Mouse (Mus musculus): Measurements from ENCODE around the gene Ddn. TPM values are rescaled to one million over a fixed set of nuclear protein-coding genes. Genes with fewer than 3 reads are reported as not detected.
"Not testable (repeated sequence)": the region's sequence is repeated elsewhere in the genome, so short reads cannot be mapped to it uniquely, and the experiment has no call there.

Gene Ddn
- total RNA-seq, 1 experiment from 2014 or later = 0.09 TPM

- DNase-seq = no peak
Observed at GRCm38 (mm10) chr15:98831684-98832035, 22.4 kb upstream of the Ddn start.

DNA sequence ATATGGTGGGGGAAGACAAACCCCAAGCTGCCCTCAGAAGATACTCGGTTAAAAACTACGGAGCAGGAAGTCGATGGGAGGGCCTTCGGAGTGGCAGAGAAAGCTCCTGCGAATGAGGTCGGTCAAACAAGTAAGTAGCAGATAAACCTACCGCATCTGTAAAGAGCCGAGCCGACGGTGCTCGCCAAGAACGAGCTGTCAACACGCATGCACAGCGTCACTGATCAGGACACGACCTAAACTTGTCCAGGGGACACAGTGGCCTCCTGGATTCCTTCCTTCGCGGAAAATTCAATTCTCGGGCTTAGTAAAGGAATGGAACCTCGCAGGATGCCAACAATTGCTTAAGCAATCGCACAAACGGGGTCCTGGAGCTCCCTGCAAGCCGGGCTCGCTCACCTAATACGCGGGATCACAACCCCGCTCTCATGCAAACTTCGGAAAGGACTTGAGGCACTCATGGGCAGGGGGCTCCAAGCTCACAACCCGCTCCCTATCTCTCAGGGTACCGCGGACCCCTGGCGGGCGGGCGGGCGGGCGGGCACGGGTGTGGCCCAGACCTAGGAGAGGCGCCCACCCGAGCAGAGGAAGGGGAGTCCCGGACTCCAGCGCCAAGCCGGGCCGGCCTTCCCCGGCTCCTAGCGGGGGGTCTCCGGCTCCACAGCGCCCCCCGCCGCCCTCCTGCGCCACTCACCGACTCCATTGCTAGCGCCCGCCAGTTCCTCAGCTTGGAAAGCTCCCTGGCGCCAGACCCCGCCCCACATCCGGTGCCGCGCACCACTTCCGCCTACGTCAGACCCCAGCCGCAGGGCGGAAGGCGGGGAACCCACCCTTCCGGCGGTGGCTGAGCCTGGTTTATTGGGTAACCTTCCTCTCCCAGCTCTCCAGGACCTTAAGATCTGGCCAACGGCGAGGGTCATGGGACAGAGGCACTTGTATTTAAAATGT lies 21.7 kb upstream of the Ddn start, which contains the start of gene Prkag1:
TSS of gene Prkag1 (minus strand) at position 786 of the 948 bp plus-strand sequence.
- peak; percentile 97 for DNase-seq

DNA sequence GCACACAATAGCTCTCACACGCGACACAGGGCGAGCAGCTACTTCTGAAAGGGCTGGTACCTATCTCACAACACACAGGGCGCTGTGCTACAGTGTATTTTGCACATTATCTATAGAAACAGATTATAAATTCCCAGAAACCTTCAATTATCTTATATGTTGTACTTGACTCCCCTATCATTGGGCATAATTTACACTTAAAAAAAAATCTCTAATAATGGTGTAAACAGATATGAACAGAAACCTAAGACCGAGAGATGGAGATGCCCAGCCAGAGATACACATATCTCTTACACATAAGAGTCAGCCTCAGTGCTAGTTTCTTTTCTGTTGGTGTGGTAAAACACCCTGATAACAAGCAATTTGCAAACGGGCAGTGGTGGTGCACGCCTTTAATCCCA lies 18.3 kb upstream of the Ddn start:
- DNase-seq = no peak

- DNase-seq = no peak
Observed at GRCm38 (mm10) chr15:98823434-98823833, 14.1 kb upstream of the Ddn start.

GRCm38 (mm10) chr15:98822147-98822546 lies 12.9 kb upstream of the Ddn start:
- DNase-seq = no peak

GRCm38 (mm10) chr15:98821403-98821802 lies 12.1 kb upstream of the Ddn start:
- no peak for DNase-seq

- no peak for DNase-seq
Observed at GRCm38 (mm10) chr15:98820937-98821336, 11.6 kb upstream of the Ddn start.

DNA sequence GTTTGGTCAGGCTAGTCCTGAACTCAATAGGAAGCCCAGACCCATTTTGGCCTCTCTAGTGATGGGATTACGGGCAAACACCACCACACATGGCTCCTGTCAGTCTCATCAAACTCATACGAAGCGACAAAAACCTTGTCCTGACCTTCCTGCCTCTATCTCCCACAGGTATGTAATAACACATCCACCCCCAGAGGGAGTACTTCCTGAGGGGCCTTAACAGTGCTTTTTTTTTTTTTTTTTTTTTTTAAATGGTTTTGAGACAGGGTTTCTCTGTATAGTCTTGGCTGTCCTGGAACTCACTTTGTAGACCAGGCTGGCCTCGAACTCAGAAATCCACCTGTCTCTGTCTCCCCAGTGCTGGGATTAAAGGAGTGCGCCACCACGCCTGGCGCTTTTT lies 8.9 kb upstream of the Ddn start:
- no peak for DNase-seq

GRCm38 (mm10) chr15:98812741-98813424 lies 3.6 kb upstream of the Ddn start:
- no peak for DNase-seq

GRCm38 (mm10) chr15:98810212-98810611 lies 922 bp upstream of the Ddn start:
- DNase-seq = not testable (repeated sequence)

- no peak for DNase-seq
Observed at GRCm38 (mm10) chr15:98808651-98809134, 597 bp downstream of the Ddn start.

DNA sequence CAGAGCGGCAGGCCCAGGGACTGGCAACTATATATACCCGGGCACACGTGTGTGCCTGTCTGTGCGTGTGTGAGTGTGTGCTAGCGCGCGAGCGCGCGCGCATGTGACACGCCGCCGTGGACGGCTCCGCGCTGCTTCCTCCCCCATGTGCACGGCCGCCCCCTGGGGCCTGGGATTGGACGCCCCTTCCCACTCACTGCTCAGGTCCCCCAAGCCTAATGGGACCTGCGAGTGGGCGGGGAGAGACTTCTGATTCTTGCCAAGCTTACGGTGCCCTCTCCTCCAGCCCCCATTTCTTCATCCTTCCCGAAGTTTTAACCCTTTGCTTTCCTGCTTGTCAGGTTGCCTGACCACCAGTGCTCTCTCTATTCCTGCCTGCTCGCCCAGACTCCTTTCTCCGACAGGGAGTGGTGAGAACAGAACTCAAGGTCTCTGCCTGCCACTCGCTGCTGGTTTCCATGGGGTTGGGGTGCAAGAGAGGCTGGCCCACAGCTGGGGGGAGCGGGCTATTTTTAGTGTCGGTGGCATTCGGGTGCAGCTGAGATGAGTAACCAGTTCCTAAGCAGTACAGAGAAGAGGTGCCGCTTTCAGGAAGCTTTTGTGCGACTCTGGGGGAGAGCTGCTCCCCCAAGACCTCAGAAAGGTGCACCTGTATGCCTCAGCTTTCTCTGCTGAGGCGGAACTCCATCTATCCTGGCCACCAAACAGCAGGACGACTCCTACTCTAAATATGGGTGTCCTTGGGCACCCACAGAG lies 1.2 kb downstream of the Ddn start:
- peak; percentile 47 for DNase-seq

- no peak for DNase-seq
Observed at GRCm38 (mm10) chr15:98806809-98807770, 2.2 kb downstream of the Ddn start.

DNA sequence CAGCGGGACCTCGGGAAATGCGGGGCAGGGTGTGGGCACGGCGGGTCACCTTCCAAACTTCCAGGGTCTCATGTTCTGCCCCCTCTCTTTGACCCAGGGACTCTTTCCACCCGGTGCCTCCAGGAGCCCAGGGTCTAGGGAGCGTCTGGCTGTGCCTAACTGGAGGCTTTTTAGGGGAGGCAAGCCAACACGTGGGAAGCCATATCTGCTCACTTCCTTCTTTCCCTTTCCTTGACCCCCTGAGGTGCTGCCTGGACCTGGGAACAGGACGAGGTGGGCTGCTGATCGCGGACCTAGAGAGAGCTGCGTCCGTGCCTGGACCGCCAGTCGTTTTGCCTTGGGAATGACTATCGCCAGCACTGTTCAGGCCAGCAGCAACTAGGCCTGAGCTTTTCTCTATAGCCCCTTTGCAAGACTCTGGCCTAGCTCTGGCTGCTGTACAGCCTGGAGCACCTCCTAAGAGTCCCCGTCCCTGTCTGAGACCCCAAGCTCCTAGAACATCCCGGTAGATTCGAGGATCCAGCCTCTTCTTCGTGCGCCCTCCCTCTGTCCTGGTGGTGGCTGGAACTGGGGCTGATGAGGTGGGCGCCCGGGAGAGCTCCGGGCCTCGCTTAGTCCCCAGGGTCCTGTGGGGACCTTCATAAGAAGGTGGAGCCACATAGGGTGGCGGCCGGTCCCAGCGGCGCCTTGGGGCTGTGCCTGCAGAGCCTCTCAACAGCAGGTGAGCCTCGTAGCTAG lies 3.0 kb downstream of the Ddn start:
- no peak for DNase-seq

DNA sequence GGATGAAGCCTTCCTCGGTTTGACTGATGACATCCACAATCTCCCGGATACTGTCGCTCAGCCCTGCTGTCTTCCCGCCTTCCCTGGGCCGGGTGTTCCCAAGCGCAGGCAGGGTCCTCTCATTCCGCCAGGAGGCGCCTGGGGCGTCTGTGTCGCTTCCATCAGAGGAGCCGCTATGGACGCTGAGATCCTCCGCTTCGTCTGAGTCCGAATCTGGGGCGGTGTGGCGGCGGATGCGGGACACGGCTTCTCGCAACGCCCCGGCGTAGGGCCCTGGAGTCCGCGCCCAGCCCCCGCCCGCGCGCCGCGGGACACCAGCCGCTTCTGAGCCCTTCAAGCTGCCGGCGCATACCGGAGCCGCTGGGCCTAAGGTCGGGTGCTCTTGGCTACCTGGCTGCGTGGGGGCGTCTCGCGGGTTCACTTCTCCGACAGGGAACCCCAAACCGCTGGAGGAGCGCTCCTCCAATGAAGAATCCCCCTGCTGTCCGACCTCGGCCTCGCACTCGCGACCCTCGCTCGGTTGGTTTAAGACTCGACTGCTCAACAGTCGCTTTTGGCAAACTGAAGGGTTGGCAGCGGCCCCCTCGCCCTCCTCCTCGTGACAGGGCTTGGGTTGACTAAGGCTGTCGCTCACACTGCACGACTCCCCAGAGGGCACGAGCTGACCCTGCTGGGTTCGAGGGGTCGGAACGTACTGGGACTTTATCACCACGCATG lies 3.8 kb downstream of the Ddn start:
- DNase-seq = peak; percentile 78

DNA sequence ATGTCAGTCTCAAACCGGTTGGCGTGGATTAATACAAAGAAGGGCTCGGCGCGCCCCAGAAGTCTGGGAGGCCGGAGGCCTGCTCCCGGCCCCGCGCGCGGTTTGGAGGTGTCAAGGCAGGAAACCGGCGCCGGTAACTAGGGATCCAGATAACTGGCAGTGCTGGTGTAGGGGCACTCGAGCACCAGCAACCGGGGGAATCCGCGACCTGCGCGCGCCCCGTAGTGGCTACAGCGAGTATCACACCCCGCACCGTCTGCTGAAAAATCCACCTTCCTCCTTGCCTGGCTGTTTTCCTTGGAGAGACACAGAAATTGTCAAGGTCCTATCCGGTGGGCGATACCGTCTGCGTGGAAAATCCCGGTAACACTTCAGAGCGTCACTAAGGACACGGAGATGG lies 5.2 kb downstream of the Ddn start:
- DNase-seq = peak; percentile 89

DNA sequence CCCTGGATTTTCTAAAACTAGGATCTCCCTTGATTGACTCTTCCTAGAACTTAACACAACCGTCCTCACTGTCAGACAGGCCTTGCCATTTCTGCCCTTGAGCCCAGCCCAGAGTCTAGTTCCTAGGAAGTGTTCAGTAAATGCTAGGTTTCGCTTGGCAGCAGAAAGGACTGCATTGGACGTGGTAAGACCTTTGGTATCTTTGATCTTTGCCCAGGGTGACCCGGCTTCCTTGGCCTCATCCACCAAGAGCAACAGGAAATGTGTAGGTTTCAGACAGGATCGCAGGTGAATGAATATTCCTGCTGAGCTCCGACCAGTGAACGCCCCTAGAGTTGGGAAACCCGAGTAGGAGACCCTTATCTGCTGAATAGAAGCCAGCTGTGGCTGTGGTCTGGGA lies 6.4 kb downstream of the Ddn start:
- no peak for DNase-seq

- peak; percentile 84 for DNase-seq
Observed at GRCm38 (mm10) chr15:98799396-98799795, 9.9 kb downstream of the Ddn start.

- no peak for DNase-seq
Observed at GRCm38 (mm10) chr15:98798903-98799302, 10.4 kb downstream of the Ddn start.

All from adrenal gland, postnatal 25 days (tissue).